Mouse (Mus musculus): ENCODE results near the gene Gmpr2.
A peak's percentile ranks its signal among the peaks of the same experiment; 100 is the strongest.

The Gmpr2 gene

GRCm38 (mm10) chr14:55701131-55701530 is 29.4 kb downstream of the Gmpr2 start:
- H3K36me3 ChIP-seq (ENCODE audit: insufficient read depth, low read length), result peaks cover 55% of the 10 kb centered on the region
- peaks cover 59% of the 10 kb centered on the region for H3K4me1 ChIP-seq (replicated peaks; ENCODE audit: low read depth, low read length)
- no peak overlapping the region for H3K4me3 ChIP-seq (replicated peaks; ENCODE audit: low read length)
- no peaks in the 10 kb centered on the region for H3K27me3 ChIP-seq (ENCODE audit: insufficient read depth, low read length)
- TF ChIP-seq POU5F1 (IDR thresholded peaks at IDR 0.05; ENCODE audit: borderline replicate concordance, low read length) (no peak), CTCF (conservative IDR thresholded peaks at IDR 0.05; ENCODE audit: low read length) (no peak), NANOG (IDR thresholded peaks at IDR 0.05; ENCODE audit: borderline replicate concordance, low read length) (no peak)
- no peaks in the 10 kb centered on the region for H3K9me3 ChIP-seq (ENCODE audit: low read length)

- no peak for TF ChIP-seq CTCF (conservative IDR thresholded peaks at IDR 0.05; ENCODE audit: low read length)
- H3K9me3 ChIP-seq (ENCODE audit: low read length), result no peaks in the 10 kb centered on the region
- H3K4me3 ChIP-seq (replicated peaks; ENCODE audit: low read length), result 0 out of 2 replicates have a peak overlapping the region, but pooled peaks have one; percentile 5
- no peaks in the 10 kb centered on the region for H3K27me3 ChIP-seq (ENCODE audit: insufficient read depth, low read length)
- H3K4me1 ChIP-seq (replicated peaks; ENCODE audit: low read depth, low read length), result peaks cover 74% of the 10 kb centered on the region
- peaks cover 70% of the 10 kb centered on the region for H3K36me3 ChIP-seq (ENCODE audit: insufficient read depth, low read length)
These were observed 31.0 kb downstream of the Gmpr2 start for GRCm38 (mm10) chr14:55702761-55703160.

- Histone ChIP-seq H3K9me3 (ENCODE audit: low read length) (no peaks in the 10 kb centered on the region), H3K27me3 (ENCODE audit: insufficient read depth, low read length) (0 out of 2 replicates have a peak, but pooled peaks cover 4% of the 10 kb centered on the region), H3K4me3 (replicated peaks; ENCODE audit: low read length) (peak overlapping the region; percentile 39; the same call in 1 of the 2 replicates), H3K4me1 (replicated peaks; ENCODE audit: low read depth, low read length) (peaks cover 91% of the 10 kb centered on the region), H3K36me3 (ENCODE audit: insufficient read depth, low read length) (peaks cover 54% of the 10 kb centered on the region)
- TF ChIP-seq CTCF (conservative IDR thresholded peaks at IDR 0.05; ENCODE audit: low read length) (no peak), NANOG (IDR thresholded peaks at IDR 0.05; ENCODE audit: borderline replicate concordance, low read length) (no peak), POU5F1 (IDR thresholded peaks at IDR 0.05; ENCODE audit: borderline replicate concordance, low read length) (no peak)
These were observed 34.4 kb downstream of the Gmpr2 start for GRCm38 (mm10) chr14:55706051-55706600.

GRCm38 (mm10) chr14:55707397-55707796 is 35.7 kb downstream of the Gmpr2 start:
- H3K27me3 ChIP-seq (ENCODE audit: insufficient read depth, low read length), result peaks cover 16% of the 10 kb centered on the region
- TF ChIP-seq NANOG (IDR thresholded peaks at IDR 0.05; ENCODE audit: borderline replicate concordance, low read length) (no peak), POU5F1 (IDR thresholded peaks at IDR 0.05; ENCODE audit: borderline replicate concordance, low read length) (no peak), CTCF (conservative IDR thresholded peaks at IDR 0.05; ENCODE audit: low read length) (no peak)
- no peak overlapping the region for H3K4me3 ChIP-seq (replicated peaks; ENCODE audit: low read length)
- H3K36me3 ChIP-seq (ENCODE audit: insufficient read depth, low read length), result peaks cover 54% of the 10 kb centered on the region
- peaks cover 91% of the 10 kb centered on the region for H3K4me1 ChIP-seq (replicated peaks; ENCODE audit: low read depth, low read length)
- no peaks in the 10 kb centered on the region for H3K9me3 ChIP-seq (ENCODE audit: low read length)

- H3K36me3 ChIP-seq (ENCODE audit: insufficient read depth, low read length), result peaks cover 35% of the 10 kb centered on the region
- peak overlapping the region; percentile 60 for H3K4me3 ChIP-seq (replicated peaks; ENCODE audit: low read length)
- H3K9me3 ChIP-seq (ENCODE audit: low read length), result no peaks in the 10 kb centered on the region
- TF ChIP-seq CTCF (conservative IDR thresholded peaks at IDR 0.05; ENCODE audit: low read length) (no peak), POU5F1 (IDR thresholded peaks at IDR 0.05; ENCODE audit: borderline replicate concordance, low read length) (no peak), NANOG (IDR thresholded peaks at IDR 0.05; ENCODE audit: borderline replicate concordance, low read length) (no peak)
- H3K27me3 ChIP-seq (ENCODE audit: insufficient read depth, low read length), result peaks cover 26% of the 10 kb centered on the region
- H3K4me1 ChIP-seq (replicated peaks; ENCODE audit: low read depth, low read length), result peaks cover 91% of the 10 kb centered on the region
These were observed 37.8 kb downstream of the Gmpr2 start for GRCm38 (mm10) chr14:55709509-55709908.

- Histone ChIP-seq H3K9me3 (ENCODE audit: low read length) (no peaks in the 10 kb centered on the region), H3K4me1 (replicated peaks; ENCODE audit: low read depth, low read length) (peaks cover 85% of the 10 kb centered on the region), H3K27me3 (ENCODE audit: insufficient read depth, low read length) (peaks cover 26% of the 10 kb centered on the region), H3K36me3 (ENCODE audit: insufficient read depth, low read length) (peaks cover 28% of the 10 kb centered on the region), H3K4me3 (replicated peaks; ENCODE audit: low read length) (peak overlapping the region; percentile 74)
- peak; percentile 17; the same call in 1 of the 2 replicates for TF ChIP-seq CTCF (conservative IDR thresholded peaks at IDR 0.05; ENCODE audit: low read length)
- no peak for TF ChIP-seq NANOG (IDR thresholded peaks at IDR 0.05; ENCODE audit: borderline replicate concordance, low read length)
These were observed 40.0 kb downstream of the Gmpr2 start for GRCm38 (mm10) chr14:55711786-55712185.

GRCm38 (mm10) chr14:55713007-55713728 is 41.4 kb downstream of the Gmpr2 start:
- TF ChIP-seq POU5F1 (IDR thresholded peaks at IDR 0.05; ENCODE audit: borderline replicate concordance, low read length), result no peak
- no peak for TF ChIP-seq CTCF (conservative IDR thresholded peaks at IDR 0.05; ENCODE audit: low read length)
- TF ChIP-seq NANOG (IDR thresholded peaks at IDR 0.05; ENCODE audit: borderline replicate concordance, low read length), result no peak
- peaks cover 32% of the 10 kb centered on the region for H3K36me3 ChIP-seq (ENCODE audit: insufficient read depth, low read length)
- H3K9me3 ChIP-seq (ENCODE audit: low read length), result no peaks in the 10 kb centered on the region
- H3K4me1 ChIP-seq (replicated peaks; ENCODE audit: low read depth, low read length), result peaks cover 75% of the 10 kb centered on the region
- H3K4me3 ChIP-seq (replicated peaks; ENCODE audit: low read length), result peak overlapping the region; percentile 74
- H3K27me3 ChIP-seq (ENCODE audit: insufficient read depth, low read length), result peaks cover 26% of the 10 kb centered on the region

GRCm38 (mm10) chr14:55713729-55714122 is 42.0 kb downstream of the Gmpr2 start, which contains the start of gene Tgm1:
Tgm1 (minus strand) TSS chr14:55713926.
- Histone ChIP-seq H3K4me1 (replicated peaks; ENCODE audit: low read depth, low read length) (peaks cover 75% of the 10 kb centered on the region), H3K9me3 (ENCODE audit: low read length) (no peaks in the 10 kb centered on the region), H3K36me3 (ENCODE audit: insufficient read depth, low read length) (peaks cover 34% of the 10 kb centered on the region), H3K27me3 (ENCODE audit: insufficient read depth, low read length) (peaks cover 26% of the 10 kb centered on the region), H3K4me3 (replicated peaks; ENCODE audit: low read length) (peak within 1 kb of the TSS; percentile 74)
- TF ChIP-seq NANOG (IDR thresholded peaks at IDR 0.05; ENCODE audit: borderline replicate concordance, low read length) (no peak), CTCF (conservative IDR thresholded peaks at IDR 0.05; ENCODE audit: low read length) (no peak), POU5F1 (IDR thresholded peaks at IDR 0.05; ENCODE audit: borderline replicate concordance, low read length) (no peak)

Measured in E14TG2a.4 (cell line).